Mouse (Mus musculus): Measurements from ENCODE around the gene Chmp6. TPM values are rescaled to one million over a fixed set of nuclear protein-coding genes. Genes with fewer than 3 reads are reported as not detected.

Gene Chmp6
- polyA plus RNA-seq, 1 experiment from 2014 or later: 90.3 TPM

DNA sequence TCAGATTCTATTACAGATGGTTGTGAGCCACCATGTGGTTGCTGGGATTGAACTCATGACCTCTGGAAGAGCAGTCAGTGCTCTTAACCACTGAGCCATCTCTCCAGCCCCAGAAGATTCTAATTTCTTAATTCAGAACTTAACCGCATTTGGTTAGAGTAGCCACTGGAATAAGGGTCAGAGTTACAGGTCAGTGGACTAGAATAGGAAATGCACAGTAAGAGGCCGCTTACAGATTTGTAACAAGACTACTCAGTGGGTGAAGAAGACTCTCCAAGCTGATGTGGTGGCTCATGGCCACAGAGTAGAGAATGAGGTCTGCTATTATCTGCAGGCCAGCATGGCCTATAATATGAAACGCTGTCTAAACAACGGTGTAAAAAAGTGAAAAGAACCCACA lies 10.3 kb upstream of the Chmp6 start:
- Histone ChIP-seq H3K9me3 (ENCODE audit: control insufficient read depth, low read length) (no peaks in the 10 kb centered on the region), H3K4me2 (ENCODE audit: low read depth, low read length) (no peak overlapping the region), H3K27me3 (ENCODE audit: control insufficient read depth, insufficient read depth, low read depth, low read length) (no peaks in the 10 kb centered on the region), H3K9ac (ENCODE audit: low read length) (no peak overlapping the region), H3K36me3 (ENCODE audit: control insufficient read depth, insufficient read depth, low read length) (peaks cover 8% of the 10 kb centered on the region; the same call in 1 of the 2 replicates), H3K27ac (ENCODE audit: low read length) (no peak overlapping the region), H3K4me1 (replicated peaks; ENCODE audit: control insufficient read depth, insufficient read depth, low read length) (no peaks in the 10 kb centered on the region), H3K4me3 (ENCODE audit: low read length) (no peak overlapping the region)
- WGBS: 84% methylated on average over 4 of the region's 4 CpGs
- ATAC-seq (ENCODE audit: low read depth): no peak

DNA sequence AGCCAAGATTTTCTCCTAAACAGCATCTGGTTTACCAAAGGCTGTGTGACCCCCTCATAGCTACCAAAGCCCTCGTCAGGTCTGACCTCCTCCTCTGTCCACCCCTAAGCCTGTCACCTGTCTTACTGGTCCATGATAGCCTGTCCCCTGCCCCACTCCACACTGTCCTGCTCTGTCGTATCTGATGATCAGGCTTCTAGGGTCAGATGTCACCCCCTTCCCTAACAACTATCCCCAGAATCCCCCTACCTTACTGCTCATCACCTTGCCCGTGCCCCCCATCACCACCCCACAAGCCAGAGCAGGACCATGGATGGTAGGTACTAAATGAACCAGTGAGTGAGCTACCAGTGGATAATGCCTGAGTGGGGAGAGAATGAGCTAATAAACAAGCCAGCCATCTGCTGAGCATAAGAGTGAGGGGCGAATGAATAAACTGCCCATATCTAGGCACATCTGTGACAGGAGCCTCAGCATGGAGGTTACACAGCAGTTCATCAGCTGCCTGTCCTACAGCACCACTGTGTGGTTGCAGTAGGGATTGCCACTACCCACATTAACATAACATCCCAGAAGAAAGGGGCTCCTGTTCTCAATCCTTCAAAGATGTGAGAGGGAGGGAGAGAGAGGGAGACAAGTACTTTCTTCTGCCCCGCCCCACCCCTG lies 8.5 kb upstream of the Chmp6 start:
- no peaks in the 10 kb centered on the region for H3K27me3 ChIP-seq (ENCODE audit: control insufficient read depth, insufficient read depth, low read depth, low read length)
- ATAC-seq (ENCODE audit: low read depth): peak; percentile 51
- H3K4me1 ChIP-seq (replicated peaks; ENCODE audit: control insufficient read depth, insufficient read depth, low read length): no peaks in the 10 kb centered on the region
- no peaks in the 10 kb centered on the region for H3K9me3 ChIP-seq (ENCODE audit: control insufficient read depth, low read length)
- H3K36me3 ChIP-seq (ENCODE audit: control insufficient read depth, insufficient read depth, low read length): no peaks in the 10 kb centered on the region
- H3K9ac ChIP-seq (ENCODE audit: low read length): no peak overlapping the region
- H3K4me2 ChIP-seq (ENCODE audit: low read depth, low read length): no peak overlapping the region
- H3K27ac ChIP-seq (ENCODE audit: low read length): no peak overlapping the region
- no peak overlapping the region for H3K4me3 ChIP-seq (ENCODE audit: low read length)
- 25% methylated on average over 5 of the region's 5 CpGs for WGBS

DNA sequence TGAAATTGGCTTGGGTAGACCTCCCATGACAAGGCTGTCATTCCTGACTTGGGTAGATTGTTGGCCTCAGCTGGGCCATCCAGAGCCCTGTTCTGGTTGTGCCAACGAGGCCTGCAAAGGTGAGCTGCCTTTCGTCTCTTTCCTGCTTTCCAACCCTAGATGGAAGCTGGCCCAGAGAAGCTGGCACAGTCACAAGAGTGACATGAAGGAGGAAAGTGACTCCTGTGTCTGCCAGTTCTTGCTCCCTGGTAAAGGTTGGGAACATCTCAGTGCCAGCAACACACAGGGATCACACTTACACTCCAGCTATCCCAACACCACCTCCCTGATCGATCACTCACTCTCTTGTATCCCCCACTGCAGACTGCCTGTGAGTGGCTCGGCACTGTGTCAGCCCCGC lies 7.4 kb upstream of the Chmp6 start:
- WGBS: 80% methylated on average over 5 of the region's 5 CpGs
- Histone ChIP-seq H3K4me3 (ENCODE audit: low read length) (no peak overlapping the region), H3K4me1 (replicated peaks; ENCODE audit: control insufficient read depth, insufficient read depth, low read length) (no peaks in the 10 kb centered on the region), H3K4me2 (ENCODE audit: low read depth, low read length) (no peak overlapping the region), H3K36me3 (ENCODE audit: control insufficient read depth, insufficient read depth, low read length) (no peaks in the 10 kb centered on the region), H3K9me3 (ENCODE audit: control insufficient read depth, low read length) (no peaks in the 10 kb centered on the region), H3K27me3 (ENCODE audit: control insufficient read depth, insufficient read depth, low read depth, low read length) (no peaks in the 10 kb centered on the region), H3K9ac (ENCODE audit: low read length) (no peak overlapping the region), H3K27ac (ENCODE audit: low read length) (no peak overlapping the region)
- ATAC-seq (ENCODE audit: low read depth): no peak

DNA sequence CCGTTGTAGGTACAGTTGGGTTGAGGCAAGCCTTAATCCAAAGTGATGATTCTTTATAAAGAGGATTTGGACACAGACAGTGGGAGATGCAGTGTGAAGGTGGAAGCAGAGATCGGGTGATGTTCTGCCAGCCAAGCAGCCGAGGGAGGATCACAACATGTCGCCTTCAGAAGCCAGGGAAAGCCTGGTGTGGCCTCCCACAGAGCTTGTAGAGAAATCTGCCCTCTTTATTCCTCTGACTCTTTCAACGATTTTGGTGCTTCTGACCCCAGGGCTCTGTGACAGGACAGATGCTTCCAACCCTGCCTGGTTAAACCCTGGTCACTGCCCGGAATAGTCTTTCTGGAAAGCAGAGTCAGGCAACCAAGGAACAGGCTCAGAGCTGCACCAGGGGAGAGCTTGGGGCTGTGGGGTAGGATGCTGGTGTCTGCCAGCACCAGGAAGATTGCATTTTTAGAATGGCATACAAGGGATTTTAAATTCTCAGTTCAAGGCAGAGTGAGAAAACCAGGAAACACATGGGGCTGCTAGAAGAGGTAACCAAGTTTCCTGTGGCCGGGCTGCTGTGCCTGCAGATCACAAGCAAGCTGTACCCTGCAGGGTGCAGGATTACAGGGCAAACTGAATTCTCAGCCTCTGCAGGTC lies 6.1 kb upstream of the Chmp6 start:
- no peak overlapping the region for H3K27ac ChIP-seq (ENCODE audit: low read length)
- H3K27me3 ChIP-seq (ENCODE audit: control insufficient read depth, insufficient read depth, low read depth, low read length): no peaks in the 10 kb centered on the region
- no peaks in the 10 kb centered on the region for H3K9me3 ChIP-seq (ENCODE audit: control insufficient read depth, low read length)
- H3K4me2 ChIP-seq (ENCODE audit: low read depth, low read length): no peak overlapping the region
- 41% methylated on average over 7 of the region's 7 CpGs for WGBS
- no peak overlapping the region for H3K9ac ChIP-seq (ENCODE audit: low read length)
- ATAC-seq (ENCODE audit: low read depth): no peak
- H3K36me3 ChIP-seq (ENCODE audit: control insufficient read depth, insufficient read depth, low read length): no peaks in the 10 kb centered on the region
- H3K4me1 ChIP-seq (replicated peaks; ENCODE audit: control insufficient read depth, insufficient read depth, low read length): no peaks in the 10 kb centered on the region
- H3K4me3 ChIP-seq (ENCODE audit: low read length): no peak overlapping the region

DNA sequence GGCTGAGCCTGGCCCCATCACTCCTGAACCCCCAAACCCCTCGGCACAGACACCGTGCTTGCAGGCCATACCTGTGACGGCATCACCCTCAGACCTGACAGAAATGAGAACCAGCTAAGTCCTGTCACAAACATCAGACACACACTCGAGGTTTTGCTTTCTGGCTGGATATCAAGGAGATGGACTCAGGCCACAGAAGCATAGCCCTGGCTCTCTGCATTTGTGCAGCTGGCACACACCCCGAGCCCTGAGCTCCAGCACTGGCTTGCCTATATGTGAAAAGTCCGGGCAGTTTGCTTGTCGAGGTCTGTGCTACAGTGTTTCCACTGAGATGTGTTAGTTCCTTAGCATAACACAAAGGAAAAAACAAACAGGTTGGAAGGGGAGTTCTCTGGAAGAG lies 5.5 kb upstream of the Chmp6 start:
- Histone ChIP-seq H3K4me2 (ENCODE audit: low read depth, low read length) (no peak overlapping the region), H3K27me3 (ENCODE audit: control insufficient read depth, insufficient read depth, low read depth, low read length) (no peaks in the 10 kb centered on the region), H3K9me3 (ENCODE audit: control insufficient read depth, low read length) (no peaks in the 10 kb centered on the region), H3K4me1 (replicated peaks; ENCODE audit: control insufficient read depth, insufficient read depth, low read length) (peaks cover 3% of the 10 kb centered on the region), H3K27ac (ENCODE audit: low read length) (no peak overlapping the region), H3K9ac (ENCODE audit: low read length) (no peak overlapping the region), H3K4me3 (ENCODE audit: low read length) (no peak overlapping the region), H3K36me3 (ENCODE audit: control insufficient read depth, insufficient read depth, low read length) (no peaks in the 10 kb centered on the region)
- ATAC-seq (ENCODE audit: low read depth): no peak
- 44% methylated on average over 7 of the region's 7 CpGs for WGBS

DNA sequence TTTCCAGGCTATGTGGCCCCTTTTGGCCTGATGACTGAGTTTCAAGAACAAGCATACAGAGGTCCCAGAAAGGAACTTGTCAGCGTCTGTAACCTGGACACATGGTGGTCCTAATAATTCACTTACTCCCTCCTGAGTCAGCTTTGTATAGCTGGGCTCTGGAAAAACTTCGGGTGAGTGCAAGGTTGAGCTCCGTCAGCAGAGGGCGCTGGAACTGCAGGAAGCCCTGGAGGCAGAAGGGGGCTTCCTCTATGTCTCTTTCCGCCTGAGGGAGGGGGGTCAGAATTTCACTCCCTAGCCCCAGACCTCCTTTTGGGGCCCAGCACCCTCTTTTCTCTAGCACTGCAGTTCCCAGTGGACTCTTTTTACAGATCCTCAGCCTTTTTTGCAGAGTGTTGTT lies 3.8 kb upstream of the Chmp6 start:
- Histone ChIP-seq H3K27ac (ENCODE audit: low read length) (no peak overlapping the region), H3K9me3 (ENCODE audit: control insufficient read depth, low read length) (no peaks in the 10 kb centered on the region), H3K4me3 (ENCODE audit: low read length) (no peak overlapping the region), H3K36me3 (ENCODE audit: control insufficient read depth, insufficient read depth, low read length) (no peaks in the 10 kb centered on the region), H3K9ac (ENCODE audit: low read length) (peak overlapping the region; percentile 21; the same call in 1 of the 2 replicates), H3K4me1 (replicated peaks; ENCODE audit: control insufficient read depth, insufficient read depth, low read length) (peaks cover 12% of the 10 kb centered on the region), H3K27me3 (ENCODE audit: control insufficient read depth, insufficient read depth, low read depth, low read length) (no peaks in the 10 kb centered on the region), H3K4me2 (ENCODE audit: low read depth, low read length) (0 out of 2 replicates have a peak overlapping the region, but pooled peaks have one; percentile 21)
- ATAC-seq (ENCODE audit: low read depth): no peak
- WGBS: 0% methylated on average over 5 of the region's 5 CpGs

DNA sequence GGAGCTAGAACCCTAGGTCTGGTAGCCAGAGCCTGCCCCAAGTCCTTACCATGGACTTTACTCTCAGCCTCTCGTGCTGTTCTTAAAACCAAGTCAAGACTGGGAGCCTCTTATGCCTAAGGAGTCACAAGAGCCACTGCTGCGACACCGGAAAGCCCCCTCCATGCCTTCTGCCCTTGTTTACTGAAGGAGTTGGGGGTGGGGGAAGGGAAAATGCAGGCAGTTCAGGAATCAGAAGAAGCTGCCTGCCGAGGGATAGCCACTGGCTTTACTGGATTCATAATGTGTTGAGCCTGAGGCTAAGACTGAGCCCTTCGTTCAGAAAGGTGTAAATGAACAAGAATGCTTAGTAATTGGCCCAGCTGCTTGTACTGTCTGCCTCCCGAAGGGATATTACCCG lies 396 bp upstream of the Chmp6 start:
- Histone ChIP-seq H3K36me3 (ENCODE audit: control insufficient read depth, insufficient read depth, low read length) (peaks cover 13% of the 10 kb centered on the region), H3K27me3 (ENCODE audit: control insufficient read depth, insufficient read depth, low read depth, low read length) (no peaks in the 10 kb centered on the region), H3K4me3 (ENCODE audit: low read length) (peak overlapping the region; percentile 97), H3K9me3 (ENCODE audit: control insufficient read depth, low read length) (no peaks in the 10 kb centered on the region), H3K4me1 (replicated peaks; ENCODE audit: control insufficient read depth, insufficient read depth, low read length) (peaks cover 37% of the 10 kb centered on the region), H3K4me2 (ENCODE audit: low read depth, low read length) (peak overlapping the region; percentile 93), H3K9ac (ENCODE audit: low read length) (peak overlapping the region; percentile 98), H3K27ac (ENCODE audit: low read length) (peak overlapping the region; percentile 87)
- ATAC-seq (ENCODE audit: low read depth): no peak
- WGBS: 6% methylated on average over 7 of the region's 7 CpGs

DNA sequence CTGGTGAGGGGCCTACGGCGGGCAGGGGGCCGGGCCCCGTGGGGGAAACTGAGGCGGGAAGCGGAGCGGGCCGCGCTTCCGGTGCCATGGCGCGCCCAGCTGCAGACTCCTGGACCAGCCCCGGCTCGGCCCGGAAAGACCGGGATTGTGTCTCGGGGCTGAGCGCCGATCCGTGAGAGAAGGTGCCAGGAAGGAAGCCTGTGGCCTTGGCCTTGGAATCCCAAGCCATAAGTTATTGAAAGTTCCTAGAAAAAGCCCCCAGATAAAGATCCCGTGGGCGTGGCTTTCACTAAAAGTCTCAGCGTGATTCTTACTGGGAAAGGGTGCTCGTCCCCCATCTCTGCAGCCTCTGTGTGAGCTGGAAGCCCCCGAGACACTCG lies 684 bp downstream of the Chmp6 start:
- H3K27me3 ChIP-seq (ENCODE audit: control insufficient read depth, insufficient read depth, low read depth, low read length): no peaks in the 10 kb centered on the region
- peak overlapping the region; percentile 98 for H3K9ac ChIP-seq (ENCODE audit: low read length)
- peak overlapping the region; percentile 84 for H3K4me2 ChIP-seq (ENCODE audit: low read depth, low read length)
- no peaks in the 10 kb centered on the region for H3K9me3 ChIP-seq (ENCODE audit: control insufficient read depth, low read length)
- H3K36me3 ChIP-seq (ENCODE audit: control insufficient read depth, insufficient read depth, low read length): peaks cover 24% of the 10 kb centered on the region
- H3K27ac ChIP-seq (ENCODE audit: low read length): peak overlapping the region; percentile 87
- 0% methylated on average over 19 of the region's 26 CpGs for WGBS
- H3K4me1 ChIP-seq (replicated peaks; ENCODE audit: control insufficient read depth, insufficient read depth, low read length): peaks cover 37% of the 10 kb centered on the region
- ATAC-seq (ENCODE audit: low read depth): peak; percentile 32; the same call in 1 of the 2 replicates
- peak overlapping the region; percentile 97 for H3K4me3 ChIP-seq (ENCODE audit: low read length)

DNA sequence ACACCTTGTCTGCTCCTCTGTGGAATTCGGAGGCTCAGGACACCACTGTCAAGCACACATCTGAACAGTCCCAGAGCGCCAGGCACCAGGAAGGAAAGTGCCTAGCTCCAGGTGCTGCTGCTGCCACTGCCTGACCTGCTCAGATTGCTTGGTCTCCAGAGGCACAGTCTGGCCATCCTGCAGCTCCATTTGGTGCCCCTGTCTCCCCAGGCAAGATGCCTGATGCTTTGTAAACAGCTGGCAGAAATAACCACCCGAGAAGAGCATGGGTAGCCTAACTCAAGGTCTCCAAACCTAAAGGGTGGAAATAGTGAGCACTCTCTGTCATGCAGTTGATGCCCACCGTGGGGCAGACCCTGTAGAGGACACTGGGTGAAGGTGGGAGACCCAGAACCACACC lies 1.1 kb downstream of the Chmp6 start:
- WGBS: 11% methylated on average over 4 of the region's 4 CpGs
- no peaks in the 10 kb centered on the region for H3K9me3 ChIP-seq (ENCODE audit: control insufficient read depth, low read length)
- no peak for ATAC-seq (ENCODE audit: low read depth)
- peaks cover 28% of the 10 kb centered on the region for H3K36me3 ChIP-seq (ENCODE audit: control insufficient read depth, insufficient read depth, low read length)
- H3K4me2 ChIP-seq (ENCODE audit: low read depth, low read length): peak overlapping the region; percentile 84
- peak overlapping the region; percentile 98 for H3K9ac ChIP-seq (ENCODE audit: low read length)
- peak overlapping the region; percentile 97 for H3K4me3 ChIP-seq (ENCODE audit: low read length)
- peak overlapping the region; percentile 87 for H3K27ac ChIP-seq (ENCODE audit: low read length)
- peaks cover 37% of the 10 kb centered on the region for H3K4me1 ChIP-seq (replicated peaks; ENCODE audit: control insufficient read depth, insufficient read depth, low read length)
- no peaks in the 10 kb centered on the region for H3K27me3 ChIP-seq (ENCODE audit: control insufficient read depth, insufficient read depth, low read depth, low read length)

All from lung, embryonic 16.5 days (tissue).